Mouse (Mus musculus): ENCODE measurements around the gene Tm9sf3. TPM values are rescaled to one million over a fixed set of nuclear protein-coding genes. Genes with fewer than 3 reads are reported as not detected.
"Not testable (repeated sequence)": the region's sequence is repeated elsewhere in the genome, so short reads cannot be mapped to it uniquely, and the experiment has no call there.

Tm9sf3 gene
- 10 to 100 TPM; 47.2 to 76.9 (median 59.3) TPM for total RNA-seq (2018; cell fraction: chromatin; rRNA removed)
- total RNA-seq (2018; cell fraction: cytosol; rRNA removed): 100 to 1,000 TPM; 131 to 228 (median 168) TPM
- 100 to 1,000 TPM in 23 of 26 experiments, 10 to 100 TPM in 3; 73.1 to 246 (median 142) TPM for total RNA-seq (2018; cell fraction: nucleus; rRNA removed)
- polyA plus RNA-seq (2018): 156 to 244 TPM (median 211 TPM) in 3 replicates

DNA sequence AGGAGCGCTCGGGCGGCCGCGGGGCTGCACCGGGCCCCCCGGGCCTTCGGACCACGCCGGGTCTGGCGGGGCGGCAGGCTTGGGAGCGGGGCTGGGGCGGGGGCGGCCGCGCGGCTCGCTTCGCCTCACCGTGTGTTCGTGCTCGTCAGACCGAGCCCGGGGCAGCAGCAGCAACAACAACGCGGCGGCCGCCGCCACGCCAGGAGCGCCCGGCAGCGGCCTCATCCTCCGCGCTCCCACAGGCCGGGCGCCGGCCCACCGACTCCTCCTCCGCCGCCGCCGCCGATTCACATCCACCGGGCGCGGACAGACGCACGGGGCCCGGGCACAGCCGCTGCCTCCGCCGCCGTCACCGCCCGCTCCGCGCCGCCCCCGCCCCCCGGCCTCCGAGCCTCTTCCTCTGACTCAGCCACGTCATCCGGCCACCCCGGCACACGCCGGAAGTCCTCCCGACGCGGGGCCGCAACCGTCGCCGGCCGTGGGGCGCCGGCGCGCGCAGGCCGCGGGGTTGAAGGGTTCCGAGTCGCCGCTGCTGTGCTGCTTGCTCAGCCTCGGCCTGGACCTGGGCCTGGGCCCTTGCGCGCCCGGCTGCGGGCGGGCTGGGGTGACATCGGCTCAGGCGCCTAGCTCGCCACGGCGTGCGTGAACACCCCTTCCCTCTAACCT lies at the start of gene Tm9sf3:
Gene Tm9sf3, minus strand, starts transcription at position 368 of the 666 bp plus-strand sequence.
- 0% methylated on average over 53 of the region's 98 CpGs for WGBS (ENCODE audit: missing documents)
- H3K27ac ChIP-seq: peak within 1 kb of the TSS; percentile 64
- H3K36me3 ChIP-seq (ENCODE audit: inconsistent target): no peaks in the 10 kb centered on the region
- peaks cover 44% of the 10 kb centered on the region for H3K79me2 ChIP-seq (ENCODE audit: inconsistent target)
- H3K4me3 ChIP-seq (ENCODE audit: inconsistent target): peak within 1 kb of the TSS; percentile 68

DNA sequence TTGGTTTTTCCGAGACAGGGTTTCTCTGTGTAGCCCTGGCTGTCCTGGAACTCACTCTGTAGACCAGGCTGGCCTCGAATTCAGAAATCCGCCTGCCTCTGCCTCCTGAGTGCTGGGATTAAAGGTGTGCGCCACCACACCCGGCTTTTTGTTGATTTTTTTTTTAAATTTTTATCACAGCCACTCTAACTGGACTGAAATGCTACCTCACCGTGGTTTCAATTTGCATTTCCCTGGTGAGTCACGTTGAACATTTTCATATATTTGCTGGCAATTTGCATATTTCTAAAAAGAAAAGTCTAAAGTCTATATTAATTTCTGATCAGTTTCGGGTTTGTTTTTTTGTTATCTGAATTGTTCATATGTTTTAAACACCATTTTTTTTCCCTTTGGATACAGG lies 48.8 kb upstream of the Tm9sf3 start:
- 74% methylated on average over 5 of the region's 8 CpGs for WGBS (ENCODE audit: missing documents)
- not testable (repeated sequence) for H3K27ac ChIP-seq; H3K4me3 ChIP-seq (ENCODE audit: inconsistent target)
- H3K79me2 ChIP-seq (ENCODE audit: inconsistent target): peaks cover 100% of the 10 kb centered on the region
- H3K36me3 ChIP-seq (ENCODE audit: inconsistent target): peaks cover 93% of the 10 kb centered on the region

DNA sequence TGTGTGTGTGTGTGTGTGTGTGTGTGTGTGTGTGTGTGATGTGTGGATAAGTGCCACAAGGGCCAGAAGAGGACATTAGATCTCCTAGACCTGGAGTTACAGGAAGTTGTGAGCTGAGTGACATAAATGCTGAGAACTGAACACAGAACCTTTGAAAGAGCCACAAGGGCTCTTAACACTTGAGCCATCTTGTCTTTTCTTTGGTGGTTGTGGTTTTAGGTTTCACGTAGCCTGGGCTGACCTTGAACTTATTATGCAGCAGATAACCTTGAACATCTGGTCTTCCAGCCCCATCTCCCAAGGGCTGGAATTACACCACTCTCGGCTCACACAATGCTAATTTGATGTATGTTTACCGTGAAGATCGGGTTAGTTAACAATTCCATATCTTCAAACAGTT lies 48.2 kb upstream of the Tm9sf3 start:
- Histone ChIP-seq H3K79me2 (ENCODE audit: inconsistent target) (peaks cover 100% of the 10 kb centered on the region), H3K27ac (no peak overlapping the region), H3K4me3 (ENCODE audit: inconsistent target) (no peak overlapping the region), H3K36me3 (ENCODE audit: inconsistent target) (peaks cover 93% of the 10 kb centered on the region)
- WGBS (ENCODE audit: missing documents): 97% methylated on average over 4 of the region's 4 CpGs

DNA sequence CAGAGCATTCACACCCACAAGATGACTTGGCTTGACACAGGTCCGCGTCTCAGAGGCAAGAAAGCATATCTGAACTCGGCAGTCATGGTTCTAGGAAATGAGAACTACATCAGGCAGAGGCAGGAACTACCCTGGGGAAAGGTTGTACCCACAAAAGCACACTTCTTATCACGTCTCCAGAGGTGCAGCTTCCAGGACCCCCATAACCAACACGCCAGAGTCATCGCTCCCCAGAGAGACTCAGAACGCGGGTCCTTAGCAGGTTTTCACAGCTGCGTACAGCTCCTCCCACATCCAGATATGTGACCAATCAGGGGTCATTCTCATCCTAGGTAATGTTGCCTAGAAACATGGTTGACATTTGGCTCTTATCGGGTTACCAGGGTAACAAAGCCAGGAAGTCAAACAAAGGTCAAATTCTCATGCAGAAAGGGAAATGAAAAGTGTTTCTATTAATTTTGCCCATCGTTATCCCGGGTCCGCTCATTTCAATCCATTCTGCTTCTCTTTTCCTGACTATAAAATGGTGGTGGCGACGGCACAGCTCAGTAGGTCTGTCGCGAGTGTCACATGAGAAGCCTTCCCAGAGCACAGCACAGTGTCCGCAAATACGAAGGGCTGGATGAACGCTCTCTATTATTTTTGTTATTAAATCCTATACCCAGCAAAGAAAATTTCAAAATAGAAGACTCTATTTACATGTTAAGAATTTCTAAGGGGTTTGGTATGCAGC lies 47.3 kb upstream of the Tm9sf3 start:
- peaks cover 100% of the 10 kb centered on the region for H3K79me2 ChIP-seq (ENCODE audit: inconsistent target)
- 51% methylated on average over 17 of the region's 20 CpGs for WGBS (ENCODE audit: missing documents)
- H3K36me3 ChIP-seq (ENCODE audit: inconsistent target): peaks cover 93% of the 10 kb centered on the region
- no peak overlapping the region for H3K4me3 ChIP-seq (ENCODE audit: inconsistent target)
- H3K27ac ChIP-seq: no peak overlapping the region

DNA sequence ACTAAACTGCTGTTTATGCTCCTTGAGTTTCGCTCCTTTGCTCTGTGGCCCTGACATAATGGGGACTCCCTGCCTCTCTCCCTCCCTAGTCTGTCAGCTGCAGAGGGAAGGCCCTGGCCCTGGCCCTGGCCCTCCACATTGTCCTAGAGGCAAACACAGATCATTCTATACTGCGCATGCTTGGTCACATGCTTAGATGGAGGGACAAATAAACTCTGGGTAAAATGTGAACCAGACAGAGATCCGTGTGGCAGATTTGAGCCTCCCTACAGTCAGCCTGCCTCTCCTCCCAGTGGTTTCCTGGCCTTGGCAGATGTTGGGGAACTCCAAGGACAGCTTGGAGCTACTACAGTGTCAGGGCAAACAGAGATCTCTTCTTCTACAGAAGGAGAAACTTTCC lies 40.1 kb upstream of the Tm9sf3 start:
- no peak overlapping the region for H3K27ac ChIP-seq
- peaks cover 100% of the 10 kb centered on the region for H3K36me3 ChIP-seq (ENCODE audit: inconsistent target)
- 97% methylated on average over 3 of the region's 3 CpGs for WGBS (ENCODE audit: missing documents)
- peaks cover 99% of the 10 kb centered on the region for H3K79me2 ChIP-seq (ENCODE audit: inconsistent target)
- no peak overlapping the region for H3K4me3 ChIP-seq (ENCODE audit: inconsistent target)

DNA sequence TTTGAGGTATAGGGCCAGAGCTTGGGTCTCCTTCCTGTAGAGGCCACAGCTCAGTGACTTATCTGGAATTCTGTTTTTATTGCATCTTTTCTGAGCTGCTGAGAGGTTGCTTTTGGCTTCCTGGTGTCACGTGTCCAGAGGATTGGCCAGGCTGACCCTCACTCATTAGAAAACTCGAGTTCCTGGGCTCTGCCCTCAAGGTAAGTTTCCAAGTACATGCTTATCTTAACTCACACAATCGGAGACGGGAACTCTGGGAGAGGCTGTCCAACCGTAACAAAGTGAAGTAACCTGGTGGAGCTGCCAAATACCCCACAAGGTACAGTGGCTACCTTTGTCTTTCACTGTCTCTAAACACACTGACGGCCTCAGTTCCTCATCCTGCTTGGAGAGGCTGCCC lies 39.6 kb upstream of the Tm9sf3 start:
- 98% methylated on average over 5 of the region's 6 CpGs for WGBS (ENCODE audit: missing documents)
- no peak overlapping the region for H3K4me3 ChIP-seq (ENCODE audit: inconsistent target)
- H3K79me2 ChIP-seq (ENCODE audit: inconsistent target): peaks cover 94% of the 10 kb centered on the region
- H3K36me3 ChIP-seq (ENCODE audit: inconsistent target): peaks cover 100% of the 10 kb centered on the region
- no peak overlapping the region for H3K27ac ChIP-seq

DNA sequence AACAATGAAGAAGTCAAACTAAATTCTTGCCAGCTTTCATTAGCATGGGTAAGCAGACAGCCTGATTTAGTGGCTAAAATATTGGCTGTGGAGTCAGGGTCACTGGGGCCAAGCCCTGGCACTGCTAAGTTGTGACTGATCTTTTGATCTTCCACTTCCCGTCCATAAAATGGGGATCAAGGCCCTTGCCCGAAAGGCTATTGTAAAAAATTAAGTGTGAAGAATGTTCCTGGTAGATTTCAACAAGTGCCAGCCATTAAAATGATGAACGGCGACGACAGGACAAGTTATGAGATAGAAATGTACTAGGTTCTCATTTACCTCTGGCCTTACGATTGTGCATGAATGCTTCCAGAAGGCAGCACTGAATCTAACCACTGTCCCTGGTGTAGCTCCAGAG lies 38.1 kb upstream of the Tm9sf3 start:
- H3K36me3 ChIP-seq (ENCODE audit: inconsistent target): peaks cover 100% of the 10 kb centered on the region
- H3K79me2 ChIP-seq (ENCODE audit: inconsistent target): peaks cover 87% of the 10 kb centered on the region; the same call in 1 of the 2 replicates
- no peak overlapping the region for H3K4me3 ChIP-seq (ENCODE audit: inconsistent target)
- H3K27ac ChIP-seq: no peak overlapping the region
- WGBS (ENCODE audit: missing documents): 92% methylated on average over 6 of the region's 6 CpGs

DNA sequence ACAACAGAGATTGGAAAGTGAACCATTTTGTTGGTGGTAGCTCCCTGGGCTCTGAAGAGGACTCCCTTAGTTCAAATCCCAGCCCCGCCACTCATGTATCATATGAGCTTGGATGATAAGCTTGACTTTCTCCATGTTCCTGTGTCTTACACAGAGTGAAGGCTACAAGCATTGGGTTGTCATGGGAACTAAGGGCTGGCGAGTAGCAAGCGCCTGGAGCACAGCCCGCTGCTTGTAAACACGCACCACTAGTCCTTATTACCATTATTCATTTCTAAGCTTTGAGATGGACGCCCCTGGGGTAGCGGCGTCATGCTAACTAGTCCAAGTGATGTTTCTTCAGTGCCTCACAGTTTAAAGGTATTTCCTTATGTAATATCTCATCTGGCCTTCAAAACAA lies 35.6 kb upstream of the Tm9sf3 start:
- 98% methylated on average over 8 of the region's 8 CpGs for WGBS (ENCODE audit: missing documents)
- H3K79me2 ChIP-seq (ENCODE audit: inconsistent target): peaks cover 71% of the 10 kb centered on the region; the same call in 1 of the 2 replicates
- H3K36me3 ChIP-seq (ENCODE audit: inconsistent target): peaks cover 99% of the 10 kb centered on the region
- H3K27ac ChIP-seq: no peak overlapping the region
- H3K4me3 ChIP-seq (ENCODE audit: inconsistent target): no peak overlapping the region

DNA sequence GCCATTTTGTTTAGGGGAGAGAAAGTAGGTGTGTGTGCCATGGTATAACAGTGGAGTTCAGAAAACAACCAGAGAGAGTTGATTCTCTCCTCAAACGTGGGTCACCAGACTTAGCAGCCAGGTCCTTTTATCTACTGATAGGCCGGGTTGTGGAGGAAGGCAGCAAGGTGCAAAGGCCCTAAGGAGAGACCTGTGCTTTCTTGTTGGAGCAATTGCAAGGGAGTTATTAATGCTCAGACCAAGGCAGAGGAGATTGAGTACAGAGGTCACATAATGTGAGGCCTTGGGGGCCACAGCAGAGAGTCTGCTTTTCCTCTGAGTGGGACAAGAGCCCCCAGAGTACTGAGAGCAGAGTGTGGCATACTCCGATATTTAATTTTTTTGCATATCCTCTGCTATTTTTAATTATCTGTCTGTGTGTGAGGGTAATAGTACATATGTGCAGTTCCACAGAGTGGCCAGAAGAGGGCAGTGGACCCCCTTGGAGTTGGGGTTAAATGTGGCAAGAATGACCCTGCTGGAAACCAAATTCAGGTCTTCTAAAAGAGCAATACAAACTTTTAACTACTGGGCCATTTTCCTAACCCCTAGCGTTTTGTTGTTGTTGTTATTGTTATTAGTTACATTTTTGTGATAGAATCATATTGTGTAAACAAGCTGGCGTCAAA lies 27.3 kb upstream of the Tm9sf3 start:
- H3K79me2 ChIP-seq (ENCODE audit: inconsistent target): peaks cover 63% of the 10 kb centered on the region; the same call in 1 of the 2 replicates
- H3K27ac ChIP-seq: no peak overlapping the region
- H3K36me3 ChIP-seq (ENCODE audit: inconsistent target): peaks cover 98% of the 10 kb centered on the region
- H3K4me3 ChIP-seq (ENCODE audit: inconsistent target): no peak overlapping the region
- WGBS (ENCODE audit: missing documents): 91% methylated on average over 4 of the region's 5 CpGs

DNA sequence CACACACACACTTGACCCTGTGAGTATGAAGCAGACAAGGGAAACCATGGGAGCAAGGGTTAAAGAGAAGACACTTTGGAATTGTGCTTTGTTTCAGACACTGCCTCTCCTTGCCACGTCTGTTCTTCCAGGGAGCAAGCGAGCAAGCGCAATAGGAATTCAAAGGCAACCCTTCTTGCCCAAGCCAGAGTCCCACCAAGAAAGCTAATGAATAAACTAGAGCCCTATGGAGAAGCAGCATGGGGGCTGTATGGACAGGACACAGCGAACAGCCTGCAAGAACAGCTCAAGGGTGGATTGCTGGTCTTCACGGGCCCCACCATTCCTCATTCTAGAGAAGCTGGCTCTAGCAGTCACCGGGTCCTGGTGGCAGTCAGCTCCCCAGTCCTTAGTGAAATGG lies 24.8 kb upstream of the Tm9sf3 start:
- Histone ChIP-seq H3K36me3 (ENCODE audit: inconsistent target) (peaks cover 99% of the 10 kb centered on the region), H3K4me3 (ENCODE audit: inconsistent target) (no peak overlapping the region), H3K79me2 (ENCODE audit: inconsistent target) (peaks cover 74% of the 10 kb centered on the region; the same call in 1 of the 2 replicates), H3K27ac (no peak overlapping the region)
- WGBS (ENCODE audit: missing documents): 94% methylated on average over 6 of the region's 6 CpGs

DNA sequence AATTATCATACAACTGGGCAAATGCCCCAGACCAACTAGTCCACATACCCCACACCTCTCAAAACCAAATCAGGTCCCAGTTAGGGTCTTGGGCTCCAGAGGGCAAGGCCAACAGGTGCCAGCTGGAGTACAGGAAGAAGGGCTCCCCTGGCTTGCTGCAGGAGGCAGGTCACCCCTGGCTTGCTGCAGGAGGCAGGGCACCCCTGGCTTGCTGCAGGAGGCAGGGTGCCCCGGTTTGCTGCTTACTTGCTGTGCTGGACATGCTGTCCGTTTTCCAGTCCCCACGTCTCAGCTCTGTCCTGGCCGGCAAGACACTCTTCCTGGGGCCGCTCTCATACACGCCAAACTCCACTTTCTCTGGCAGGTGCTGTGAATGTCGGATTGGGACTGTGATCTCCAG lies 23.4 kb upstream of the Tm9sf3 start:
- 100% methylated on average over 3 of the region's 7 CpGs for WGBS (ENCODE audit: missing documents)
- Histone ChIP-seq H3K36me3 (ENCODE audit: inconsistent target) (peaks cover 99% of the 10 kb centered on the region), H3K27ac (no peak overlapping the region), H3K79me2 (ENCODE audit: inconsistent target) (peaks cover 81% of the 10 kb centered on the region; the same call in 1 of the 2 replicates), H3K4me3 (ENCODE audit: inconsistent target) (no peak overlapping the region)

DNA sequence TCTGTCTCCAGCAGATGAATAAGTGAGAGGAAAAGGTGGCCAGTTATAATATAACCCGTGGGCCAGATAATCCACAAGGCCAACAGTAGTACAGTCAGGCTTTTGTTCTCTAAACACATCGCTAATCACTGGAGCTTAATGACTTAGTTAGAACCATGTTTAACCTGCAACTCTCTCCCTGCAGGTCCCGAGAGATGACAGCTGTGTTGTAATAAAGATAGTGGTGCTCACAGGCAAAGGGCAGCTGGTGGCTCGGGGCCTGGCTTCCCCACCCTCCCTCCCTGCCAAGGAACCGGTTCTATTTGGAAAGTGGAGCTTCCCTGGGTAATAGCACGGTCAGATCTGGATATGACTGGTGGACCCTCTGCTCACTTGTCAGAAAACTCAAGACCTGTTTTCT lies 20.7 kb upstream of the Tm9sf3 start:
- Histone ChIP-seq H3K27ac (no peak overlapping the region), H3K4me3 (ENCODE audit: inconsistent target) (no peak overlapping the region), H3K36me3 (ENCODE audit: inconsistent target) (peaks cover 99% of the 10 kb centered on the region), H3K79me2 (ENCODE audit: inconsistent target) (peaks cover 77% of the 10 kb centered on the region; the same call in 1 of the 2 replicates)
- 90% methylated on average over 6 of the region's 6 CpGs for WGBS (ENCODE audit: missing documents)

DNA sequence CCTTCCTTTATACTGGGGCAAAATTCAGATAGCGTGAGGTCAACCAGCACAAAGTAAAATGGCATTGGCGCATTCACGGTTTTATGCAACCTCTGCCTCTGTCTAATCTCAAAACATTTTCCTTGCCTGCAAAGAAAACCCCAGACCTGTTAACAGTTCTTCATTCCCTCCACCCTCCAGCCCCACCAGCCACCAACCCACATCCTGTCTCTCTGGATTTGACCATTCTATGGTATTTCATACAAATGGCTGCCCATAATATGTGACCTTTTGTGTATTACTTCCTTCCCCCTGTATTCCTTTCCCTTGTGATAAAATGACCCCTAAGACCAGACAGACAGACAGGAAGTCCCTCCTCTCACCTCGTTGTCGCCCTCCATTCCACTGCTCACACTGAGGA lies 18.9 kb upstream of the Tm9sf3 start:
- Histone ChIP-seq H3K4me3 (ENCODE audit: inconsistent target) (no peak overlapping the region), H3K79me2 (ENCODE audit: inconsistent target) (peaks cover 65% of the 10 kb centered on the region; the same call in 1 of the 2 replicates), H3K36me3 (ENCODE audit: inconsistent target) (peaks cover 100% of the 10 kb centered on the region), H3K27ac (no peak overlapping the region)
- WGBS (ENCODE audit: missing documents): 27% methylated on average over 5 of the region's 5 CpGs

DNA sequence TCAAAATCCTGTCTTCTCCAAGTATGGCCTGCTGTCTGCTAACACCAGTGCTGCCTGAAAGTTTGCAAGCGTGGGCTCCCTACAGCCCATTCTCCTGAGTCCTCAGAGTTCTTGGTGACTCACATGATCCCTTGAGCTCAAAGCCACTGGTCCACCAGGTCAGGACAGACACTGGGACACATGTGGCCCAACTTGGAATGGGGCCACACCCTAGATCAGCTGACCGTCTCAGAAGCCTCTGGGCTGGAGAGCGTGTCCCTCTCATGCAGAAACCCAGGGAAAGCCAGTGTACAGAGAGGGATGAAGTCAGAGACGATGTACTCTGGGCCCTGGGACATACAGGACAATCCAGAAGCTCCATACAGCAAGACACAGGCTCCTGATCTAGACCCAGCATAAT lies 18.4 kb upstream of the Tm9sf3 start:
- H3K27ac ChIP-seq: no peak overlapping the region
- 89% methylated on average over 4 of the region's 4 CpGs for WGBS (ENCODE audit: missing documents)
- peaks cover 60% of the 10 kb centered on the region; the same call in 1 of the 2 replicates for H3K79me2 ChIP-seq (ENCODE audit: inconsistent target)
- peaks cover 100% of the 10 kb centered on the region for H3K36me3 ChIP-seq (ENCODE audit: inconsistent target)
- no peak overlapping the region for H3K4me3 ChIP-seq (ENCODE audit: inconsistent target)
